Mouse (Mus musculus) liver, postnatal 0 days (tissue): ENCODE results near the gene Fam168a. TPM values are rescaled to one million over a fixed set of nuclear protein-coding genes. Genes with fewer than 3 reads are reported as not detected.

ENCODE experiments used
- ATAC-seq: fragments of 200-750 bp; cut with Nextera tagmentation; 2 replicates; pipeline ENCODE4 v1.8.0; 2017; ENCODE audit warnings: mild to moderate bottlenecking, moderate library complexity
- DNase-seq: peaks from one replicate; pipeline ENCODE4 v3.0.0-alpha.2; 2016
- H3K27ac ChIP-seq: fragments of 300-500 bp; sonication (generic); 2 replicates; pipeline ENCODE4 v1.5.1; 2014; ENCODE audit warnings: antibody characterized with exemption, moderate library complexity, mild to moderate bottlenecking, low read depth
- H3K27me3 ChIP-seq: fragments of 300-500 bp; sonication (generic); 2 replicates; pipeline ENCODE4 v1.6.1; 2014; ENCODE audit warnings: low read length, control low read depth, mixed read lengths; ENCODE audit not compliant: insufficient read depth
- H3K36me3 ChIP-seq: fragments of 300-500 bp; sonication (generic); replicated peaks from 2 replicates; pipeline ENCODE4 v1.6.1; 2014; ENCODE audit warnings: mild to moderate bottlenecking, control low read depth, low read length, moderate library complexity, mixed read lengths; ENCODE audit not compliant: insufficient read depth
- H3K4me1 ChIP-seq: fragments of 300-500 bp; sonication (generic); 2 replicates; pipeline ENCODE4 v1.6.1; 2014; ENCODE audit warnings: antibody characterized with exemption, mild to moderate bottlenecking, control low read depth; ENCODE audit not compliant: insufficient read depth
- H3K4me2 ChIP-seq: fragments of 300-500 bp; sonication (generic); 2 replicates; pipeline ENCODE4 v1.6.1; 2014; ENCODE audit warnings: low read depth, mild to moderate bottlenecking, low read length, moderate library complexity, mixed read lengths
- H3K4me3 ChIP-seq: fragments of 300-500 bp; sonication (generic); 2 replicates; pipeline ENCODE4 v1.5.1; 2014; ENCODE audit warnings: low read depth, low read length
- H3K9ac ChIP-seq: fragments of 300-500 bp; sonication (generic); replicated peaks from 2 replicates; pipeline ENCODE4 v1.6.1; 2014; ENCODE audit warnings: mild to moderate bottlenecking, moderate library complexity
- H3K9me3 ChIP-seq: fragments of 300-500 bp; sonication (generic); 2 replicates; pipeline ENCODE4 v1.6.1; 2016; ENCODE audit warnings: mild to moderate bottlenecking, control low read depth, low read length, mixed read lengths
- CTCF ChIP-seq: sonication (generic); IDR thresholded peaks from 2 replicates; pipeline ENCODE4 v1.5.1; 2016; ENCODE audit warnings: antibody characterized with exemption, low read depth
- EP300 ChIP-seq: IDR thresholded peaks from 2 replicates; pipeline ENCODE4 v1.6.1; 2016; ENCODE audit warnings: antibody characterized with exemption, low read depth, mild to moderate bottlenecking
- WGBS: fragments of 180-500 bp; shearing (Covaris S2); extraction: QIAGEN DNeasy Blood & Tissue Kit; methylation state at CpG from one replicate; pipeline ENCODE4 v1.1.7; 2014; ENCODE audit not compliant: insufficient replicate concordance; 5-methylcytosine and 5-hydroxymethylcytosine counted together
- polyA plus RNA-seq: library from polyadenylated mRNA; unstranded; fragments of >200 nt; fragmentation: Nextera tagmentation; extraction: Ambion mirVana; gene quantifications from 2 replicates; pipeline ENCODE4 v1.2.1, GENCODE M21; 2015

Gene Fam168a
- polyA plus RNA-seq, 1 experiment from 2014 or later, result 4.3 TPM

GRCm38 (mm10) chr7:100663729-100664304 lies 42.6 kb upstream of the Fam168a start:
- WGBS, result 68% methylated on average over 11 of the region's 11 CpGs
- Histone ChIP-seq H3K27ac (no peak overlapping the region), H3K4me3 (no peak overlapping the region), H3K36me3 (no peaks in the 10 kb centered on the region), H3K9ac (no peak overlapping the region), H3K9me3 (no peaks in the 10 kb centered on the region), H3K27me3 (no peaks in the 10 kb centered on the region; the same call in 1 of the 2 replicates), H3K4me1 (no peaks in the 10 kb centered on the region; the same call in 1 of the 2 replicates), H3K4me2 (peak overlapping the region; percentile 22; the same call in 1 of the 2 replicates)
- TF ChIP-seq EP300 (no peak), CTCF (no peak)
- no peak for DNase-seq
- no peak for ATAC-seq

- Histone ChIP-seq H3K36me3 (no peaks in the 10 kb centered on the region), H3K27me3 (0 out of 2 replicates have a peak, but pooled peaks cover 2% of the 10 kb centered on the region), H3K27ac (no peak overlapping the region), H3K9ac (no peak overlapping the region), H3K4me1 (no peaks in the 10 kb centered on the region), H3K9me3 (no peaks in the 10 kb centered on the region), H3K4me2 (no peak overlapping the region), H3K4me3 (no peak overlapping the region)
- no peak for TF ChIP-seq CTCF
- no peak for TF ChIP-seq EP300
- WGBS, result 73% methylated on average over 5 of the region's 5 CpGs
- ATAC-seq, result no peak
- DNase-seq, result no peak
These were observed 35.8 kb upstream of the Fam168a start for GRCm38 (mm10) chr7:100670646-100671045.

- Histone ChIP-seq H3K4me2 (no peak overlapping the region), H3K27ac (no peak overlapping the region), H3K27me3 (0 out of 2 replicates have a peak, but pooled peaks cover 2% of the 10 kb centered on the region), H3K9ac (no peak overlapping the region), H3K4me1 (no peaks in the 10 kb centered on the region), H3K4me3 (no peak overlapping the region), H3K9me3 (no peaks in the 10 kb centered on the region), H3K36me3 (no peaks in the 10 kb centered on the region)
- ATAC-seq, result no peak
- TF ChIP-seq EP300, result no peak
- no peak for TF ChIP-seq CTCF
- 60% methylated on average over 7 of the region's 7 CpGs for WGBS
- DNase-seq, result no peak
These were observed 33.0 kb upstream of the Fam168a start for GRCm38 (mm10) chr7:100673452-100673851.

- H3K27ac ChIP-seq, result no peak overlapping the region
- 80% methylated on average over 2 of the region's 2 CpGs for WGBS
- H3K9me3 ChIP-seq, result no peaks in the 10 kb centered on the region
- no peaks in the 10 kb centered on the region for H3K27me3 ChIP-seq
- no peak overlapping the region for H3K4me3 ChIP-seq
- no peak overlapping the region for H3K4me2 ChIP-seq
- no peak for DNase-seq
- TF ChIP-seq CTCF (no peak), EP300 (no peak)
- H3K36me3 ChIP-seq, result no peaks in the 10 kb centered on the region
- H3K9ac ChIP-seq, result no peak overlapping the region
- no peaks in the 10 kb centered on the region for H3K4me1 ChIP-seq
- no peak for ATAC-seq
These were observed 31.5 kb upstream of the Fam168a start for GRCm38 (mm10) chr7:100674941-100675340.

- ATAC-seq, result no peak
- TF ChIP-seq CTCF (no peak), EP300 (no peak)
- Histone ChIP-seq H3K9ac (no peak overlapping the region), H3K4me2 (no peak overlapping the region), H3K9me3 (no peaks in the 10 kb centered on the region), H3K4me1 (no peaks in the 10 kb centered on the region), H3K27me3 (no peaks in the 10 kb centered on the region), H3K4me3 (no peak overlapping the region), H3K27ac (no peak overlapping the region), H3K36me3 (no peaks in the 10 kb centered on the region)
- WGBS, result 78% methylated on average over 5 of the region's 5 CpGs
- no peak for DNase-seq
These were observed 28.4 kb upstream of the Fam168a start for GRCm38 (mm10) chr7:100678052-100678451.

- Histone ChIP-seq H3K9me3 (no peaks in the 10 kb centered on the region), H3K9ac (no peak overlapping the region), H3K4me3 (no peak overlapping the region), H3K4me2 (no peak overlapping the region), H3K27ac (no peak overlapping the region), H3K36me3 (no peaks in the 10 kb centered on the region), H3K4me1 (no peaks in the 10 kb centered on the region), H3K27me3 (no peaks in the 10 kb centered on the region)
- WGBS, result 63% methylated on average over 15 of the region's 15 CpGs
- DNase-seq, result peak; percentile 27
- TF ChIP-seq CTCF (no peak), EP300 (no peak)
- ATAC-seq, result peak; percentile 84
These were observed 27.2 kb upstream of the Fam168a start for GRCm38 (mm10) chr7:100678948-100679880.
